Comparison of ENCODE assay signal across 21 mouse cellular contexts in genomic region chr1:128078646-128079045, GRCm38 (mm10).
"Had no signal": no experiment of that assay in that cellular context is flagged by ENCODE, and none has a peak within 500 bp of the region (broad histone marks: within the 10 kb centered on the region; RNA-seq: fewer than 3 reads in every experiment).

No protein-coding gene starts in this region.

- H3K27me3 ChIP-seq: limb, embryonic 13.5 days; stomach, embryonic 15.5 days had no signal

- H3K27ac ChIP-seq: limb, embryonic 10.5 days; limb, embryonic 13.5 days; liver, embryonic 14.5 days; stomach, embryonic 15.5 days had no signal

- DNase-seq: kidney, adult 18-20 months; kidney, adult 9 months; kidney, postnatal 14 days; kidney, postnatal 4 days; layer of hippocampus, postnatal 36 days; liver, postnatal 0 days; lung, embryonic 14.5 days; lung, postnatal 10 days; lung, postnatal 36 days; midbrain, embryonic 14.5 days; right cerebral cortex, adult 18-20 months; right cerebral cortex, postnatal 14 days; right cerebral cortex, postnatal 4 days; spleen, adult 18-20 months; thymus, postnatal 25 days had no signal

- ATAC-seq: liver, postnatal 0 days had no signal

- H3K9me3 ChIP-seq: limb, embryonic 10.5 days; limb, embryonic 13.5 days; stomach, embryonic 15.5 days had no signal

- H3K4me1 ChIP-seq: limb, embryonic 10.5 days; limb, embryonic 13.5 days; stomach, embryonic 15.5 days had no signal

- H3K9ac ChIP-seq: limb, embryonic 13.5 days; liver, embryonic 14.5 days; liver, postnatal 0 days; lung, embryonic 14.5 days; stomach, embryonic 15.5 days had no signal

- H3K4me2 ChIP-seq: limb, embryonic 13.5 days; liver, embryonic 11.5 days; lung, embryonic 14.5 days; midbrain, embryonic 11.5 days; stomach, embryonic 15.5 days had no signal

- H3K36me3 ChIP-seq: stomach, embryonic 15.5 days had no signal

- H3K4me3 ChIP-seq: limb, embryonic 10.5 days; limb, embryonic 13.5 days; stomach, embryonic 15.5 days had no signal
